ENCODE assay signal across 8 mouse cellular contexts in the genomic region with DNA sequence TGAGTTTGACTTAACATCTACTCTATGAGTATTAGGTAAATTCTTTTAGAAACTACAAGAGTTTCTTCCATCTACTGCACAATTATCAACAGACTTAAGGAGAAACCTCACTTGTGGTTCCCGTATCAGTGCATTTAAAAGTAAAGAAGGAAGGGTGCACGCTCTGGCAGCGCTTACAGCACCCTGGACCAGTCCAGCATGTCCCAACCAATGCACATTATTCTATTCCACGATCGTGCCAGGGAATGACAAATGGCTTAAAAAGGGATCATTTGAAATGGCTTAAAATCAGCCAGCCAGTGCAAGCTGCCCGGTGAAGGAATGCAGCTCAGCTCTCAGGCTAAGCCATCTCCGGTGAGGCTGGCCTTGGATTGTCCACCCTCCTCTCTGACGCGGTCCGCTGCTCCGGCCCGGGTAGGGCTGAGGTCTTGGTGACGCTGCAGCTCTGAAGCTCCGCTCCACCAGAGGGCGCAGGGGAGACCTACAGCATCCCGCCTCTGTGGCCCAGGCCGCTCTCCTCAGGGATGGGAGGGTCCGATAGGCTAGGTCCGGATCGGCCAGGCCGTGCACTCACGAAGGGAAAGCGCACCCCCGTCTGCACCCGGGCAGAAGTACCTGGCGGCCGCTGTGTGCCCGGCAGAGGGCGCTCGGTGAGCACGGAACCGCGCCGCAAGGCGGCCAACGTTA. TPM values are rescaled to one million over a fixed set of nuclear protein-coding genes. Genes with fewer than 3 reads are reported as not detected.
DNase-seq lines count a peak whose midpoint lies in the region; ATAC-seq and TF ChIP-seq lines count a peak whose summit lies in the region.

No protein-coding gene starts in this region.

- peak overlapping the region; percentile 68 for H3K9ac ChIP-seq in heart, embryonic 13.5 days
- H3K9ac ChIP-seq in kidney, postnatal 0 days (ENCODE audit: low read depth, low read length), result 0 out of 2 replicates have a peak overlapping the region, but pooled peaks have one; percentile 19
- no peak overlapping the region for H3K9ac ChIP-seq in liver, adult 2 months (ENCODE audit: low read depth, low read length)

- H3ac ChIP-seq in myocyte (ENCODE audit: control insufficient read depth, insufficient read length), result no peak overlapping the region

- WGBS in heart, embryonic 13.5 days, result 6% methylated on average over 36 of the region's 36 CpGs
- 5% methylated on average over 36 of the region's 36 CpGs for WGBS in kidney, postnatal 0 days
- 8% methylated on average over 36 of the region's 36 CpGs for WGBS in liver, adult 2 months

- peaks cover 18% of the 10 kb centered on the region for H3K4me1 ChIP-seq in heart, embryonic 13.5 days
- no peaks in the 10 kb centered on the region for H3K4me1 ChIP-seq in kidney, postnatal 0 days (replicated peaks; ENCODE audit: insufficient read depth, low read length)
- H3K4me1 ChIP-seq in liver, adult 2 months (ENCODE audit: control insufficient read depth, insufficient read depth, low read length), result no peaks in the 10 kb centered on the region

- no peaks in the 10 kb centered on the region for H3K36me3 ChIP-seq in heart, embryonic 13.5 days
- no peaks in the 10 kb centered on the region for H3K36me3 ChIP-seq in kidney, postnatal 0 days (ENCODE audit: insufficient read depth, low read length)
- H3K36me3 ChIP-seq in liver, adult 2 months (ENCODE audit: control insufficient read depth, insufficient read depth, low read length), result no peaks in the 10 kb centered on the region
- no peaks in the 10 kb centered on the region for H3K36me3 ChIP-seq in myocyte (ENCODE audit: control insufficient read depth, insufficient read depth)

- no peaks in the 10 kb centered on the region for H3K79me2 ChIP-seq in liver, adult 2 months (ENCODE audit: control insufficient read depth, insufficient read depth, low read length)
- H3K79me2 ChIP-seq in myocyte (ENCODE audit: control insufficient read depth, insufficient read depth), result no peaks in the 10 kb centered on the region

- DNase-seq in CD4-positive helper T cell, adult 2 months (ENCODE audit: low read depth, low spot score), result peak; percentile 81
- peak; percentile 66 for DNase-seq in brain, embryonic 18.5 days (ENCODE audit: low read depth, low spot score)
- DNase-seq in fibroblast of lung, adult 2 months (ENCODE audit: low read depth), result peak; percentile 94
- DNase-seq in kidney, postnatal 0 days (ENCODE audit: low spot score), result peak; percentile 98
- peak; percentile 72 for DNase-seq in liver, adult 2 months (ENCODE audit: extremely low read depth, low read depth, low spot score)
- DNase-seq in spleen, postnatal 4 days (ENCODE audit: low spot score in 2 of 2), result peak; percentile 82 to 91

- peaks cover 32% of the 10 kb centered on the region for H3K27me3 ChIP-seq in heart, embryonic 13.5 days (replicated peaks)
- H3K27me3 ChIP-seq in kidney, postnatal 0 days (ENCODE audit: insufficient read depth, low read length), result no peaks in the 10 kb centered on the region
- H3K27me3 ChIP-seq in liver, adult 2 months (ENCODE audit: control insufficient read depth, insufficient read depth, low read length), result no peaks in the 10 kb centered on the region
- H3K27me3 ChIP-seq in myocyte (ENCODE audit: control insufficient read depth, insufficient read depth, insufficient read length), result no peaks in the 10 kb centered on the region

- TF ChIP-seq CTCF in kidney, postnatal 0 days (IDR thresholded peaks at IDR 0.05; ENCODE audit: low read depth), result peak; percentile 99
- peak; percentile 70 for TF ChIP-seq CTCF in liver, adult 2 months (IDR thresholded peaks at IDR 0.05; ENCODE audit: low read depth, low read length)

- no peak for TF ChIP-seq POLR2A in liver, adult 2 months (IDR thresholded peaks at IDR 0.05; ENCODE audit: extremely low read depth, insufficient read depth, low read length)
- no peak for TF ChIP-seq POLR2A in myocyte (IDR thresholded peaks at IDR 0.05; ENCODE audit: insufficient read length, low read depth)

- no peaks in the 10 kb centered on the region for H3K9me3 ChIP-seq in heart, embryonic 13.5 days
- H3K9me3 ChIP-seq in kidney, postnatal 0 days (replicated peaks; ENCODE audit: low read length), result no peaks in the 10 kb centered on the region

- no peak overlapping the region for H3K27ac ChIP-seq in heart, embryonic 13.5 days (replicated peaks)
- peak overlapping the region; percentile 48; the same call in 1 of the 2 replicates for H3K27ac ChIP-seq in kidney, postnatal 0 days
- H3K27ac ChIP-seq in liver, adult 2 months (replicated peaks; ENCODE audit: insufficient read depth, low read depth, low read length), result no peak overlapping the region

- H3K4me2 ChIP-seq in heart, embryonic 13.5 days, result peak overlapping the region; percentile 61
- peak overlapping the region; percentile 47 for H3K4me2 ChIP-seq in kidney, postnatal 0 days (ENCODE audit: low read length)
- H3K4me2 ChIP-seq in myocyte (ENCODE audit: low read depth), result peak overlapping the region; percentile 80

- ATAC-seq in heart, embryonic 13.5 days (ENCODE audit: extremely low read depth, insufficient number of reproducible peaks, low FRiP score, low TSS enrichment), result peak; percentile 96
- ATAC-seq in kidney, postnatal 0 days (replicated peaks; ENCODE audit: low FRiP score, low read depth), result peak; percentile 98

- H3K4me3 ChIP-seq in heart, embryonic 13.5 days, result peak overlapping the region; percentile 21
- 0 out of 2 replicates have a peak overlapping the region, but pooled peaks have one; percentile 6 for H3K4me3 ChIP-seq in kidney, postnatal 0 days (replicated peaks; ENCODE audit: low read depth, low read length)
- H3K4me3 ChIP-seq in liver, adult 2 months (ENCODE audit: insufficient read depth, low read depth, low read length), result 0 out of 2 replicates have a peak overlapping the region, but pooled peaks have one; percentile 1
- no peak overlapping the region for H3K4me3 ChIP-seq in myocyte

TF ChIP-seq in myocyte, 11 proteins besides CTCF, POLR2A, EP300 and RAD21:
- TF ChIP-seq REST (IDR thresholded peaks at IDR 0.05; ENCODE audit: insufficient read depth, insufficient read length), result no peak
- TF ChIP-seq TCF12 (IDR thresholded peaks at IDR 0.05; ENCODE audit: insufficient read depth, poor library complexity, severe bottlenecking), result no peak
- no peak for TF ChIP-seq CEBPB (IDR thresholded peaks at IDR 0.05; ENCODE audit: insufficient read depth, poor library complexity, severe bottlenecking)
- TF ChIP-seq MYOG (IDR thresholded peaks at IDR 0.05; ENCODE audit: control insufficient read depth in 1 of 3, insufficient read depth in 1 of 3, insufficient read length in 2 of 3, low read depth in 2 of 3), result peak in 1 of 3 experiments; percentile 8
- TF ChIP-seq POLR2AphosphoS2 (IDR thresholded peaks at IDR 0.05; ENCODE audit: insufficient read length, low read depth), result no peak
TF ChIP-seq in myocyte: peak in this region for 1.

RNA-seq across cellular contexts. Expression of gene Gm10428, which starts 3.7 kb away (rescaled TPM):
- polyA plus RNA-seq in heart, embryonic 13.5 days (2015; fragmentation: Nextera tagmentation; extraction: Ambion mirVana), result not detected in 2 replicates
- 0.45 TPM in 1 of 2 replicates, not detected in the other for polyA plus RNA-seq in kidney, postnatal 0 days (2015; fragmentation: Nextera tagmentation; extraction: Ambion mirVana)
- not detected in 2 replicates for total RNA-seq in liver, adult 2 months (2014; rRNA removed)
- polyA plus RNA-seq in liver, adult 2 months (2012; rRNA removed), result not detected in 2 replicates
- not detected for polyA plus RNA-seq in myocyte (2012; fragmentation: generic; extraction: Trizol)

RNA-seq across cellular contexts. Expression of gene Zfp287, which starts 24.9 kb away (rescaled TPM):
- 3.6 and 3.8 TPM in 2 replicates for polyA plus RNA-seq in heart, embryonic 13.5 days (2015; fragmentation: Nextera tagmentation; extraction: Ambion mirVana)
- 4.5 and 5.0 TPM in 2 replicates for polyA plus RNA-seq in kidney, postnatal 0 days (2015; fragmentation: Nextera tagmentation; extraction: Ambion mirVana)
- 0.54 and 0.55 TPM in 2 replicates for total RNA-seq in liver, adult 2 months (2014; rRNA removed)
- 0.09 and 0.26 TPM in 2 replicates for polyA plus RNA-seq in liver, adult 2 months (2012; rRNA removed)
- polyA plus RNA-seq in myocyte (2012; fragmentation: generic; extraction: Trizol), result 0.90 TPM

RNA-seq across cellular contexts. Expression of gene Zfp286, which starts 32.7 kb away (rescaled TPM):
- 9.9 and 10.2 TPM in 2 replicates for polyA plus RNA-seq in heart, embryonic 13.5 days (2015; fragmentation: Nextera tagmentation; extraction: Ambion mirVana)
- polyA plus RNA-seq in kidney, postnatal 0 days (2015; fragmentation: Nextera tagmentation; extraction: Ambion mirVana), result 10.8 and 11.4 TPM in 2 replicates
- 0.07 and 0.18 TPM in 2 replicates for total RNA-seq in liver, adult 2 months (2014; rRNA removed)
- not detected in 2 replicates for polyA plus RNA-seq in liver, adult 2 months (2012; rRNA removed)
- not detected for polyA plus RNA-seq in myocyte (2012; fragmentation: generic; extraction: Trizol)

Comparison
In these comparisons a context has a peak if more than half of its experiments do, and no peak if none do; other contexts are left out.
1. RNA of gene Zfp286, which starts 32.7 kb away (polyA plus RNA-seq): 10.8 to 11.4 TPM in kidney, postnatal 0 days and 9.9 to 10.2 TPM in heart, embryonic 13.5 days; not detected in liver, adult 2 months and not detected in myocyte (single experiment); every median in the first group is over 10 times any median in the second.
2. Peak in every context shown above with its lines, with median percentiles within 50 percentile points of each other: DNase-seq and H3K4me2 ChIP-seq.